Mouse (Mus musculus): ENCODE measurements around the gene Galnt3. TPM values are rescaled to one million over a fixed set of nuclear protein-coding genes. Genes with fewer than 3 reads are reported as not detected.

The Galnt3 gene
- total RNA-seq, 2 experiments from 2014 or later = 4.3 to 7.8 TPM

- no peak for DNase-seq (ENCODE audit: extremely low spot score in 1 of 2, low spot score in 1 of 2)
These were observed 7.1 kb downstream of the Galnt3 start for GRCm38 (mm10) chr2:66117686-66118085.

DNA sequence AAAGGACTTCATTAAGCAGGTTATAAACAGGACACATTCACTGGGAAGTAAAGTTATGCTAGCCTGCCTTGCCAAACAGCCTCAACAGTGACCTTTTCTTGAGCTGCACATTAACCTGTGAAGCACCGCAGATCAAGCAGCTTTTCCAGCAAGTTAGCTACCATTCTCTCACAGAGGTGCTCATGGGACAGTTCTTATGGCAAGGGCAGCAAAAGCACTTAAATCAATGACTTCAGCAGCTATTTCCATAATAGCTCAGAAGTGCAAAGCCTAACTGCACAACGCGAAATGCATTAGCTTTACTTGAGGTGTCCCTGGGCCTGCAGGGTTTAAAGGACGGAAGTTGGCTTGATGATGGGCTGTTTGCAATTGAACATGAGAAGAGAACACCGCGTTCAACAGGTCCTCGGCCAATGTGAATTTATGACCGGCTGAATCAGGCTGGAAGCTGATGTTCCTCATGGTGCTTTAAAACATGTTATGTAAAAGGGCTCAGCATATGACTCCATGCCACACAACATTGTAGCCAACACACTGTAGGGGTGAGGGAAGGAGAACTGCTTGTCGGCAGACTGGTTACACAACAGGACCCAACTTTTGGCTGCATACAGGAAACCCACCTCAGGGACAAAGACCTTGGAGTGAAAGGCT is 16.8 kb downstream of the Galnt3 start:
- no peak for DNase-seq (ENCODE audit: extremely low spot score in 1 of 2, low spot score in 1 of 2)

DNA sequence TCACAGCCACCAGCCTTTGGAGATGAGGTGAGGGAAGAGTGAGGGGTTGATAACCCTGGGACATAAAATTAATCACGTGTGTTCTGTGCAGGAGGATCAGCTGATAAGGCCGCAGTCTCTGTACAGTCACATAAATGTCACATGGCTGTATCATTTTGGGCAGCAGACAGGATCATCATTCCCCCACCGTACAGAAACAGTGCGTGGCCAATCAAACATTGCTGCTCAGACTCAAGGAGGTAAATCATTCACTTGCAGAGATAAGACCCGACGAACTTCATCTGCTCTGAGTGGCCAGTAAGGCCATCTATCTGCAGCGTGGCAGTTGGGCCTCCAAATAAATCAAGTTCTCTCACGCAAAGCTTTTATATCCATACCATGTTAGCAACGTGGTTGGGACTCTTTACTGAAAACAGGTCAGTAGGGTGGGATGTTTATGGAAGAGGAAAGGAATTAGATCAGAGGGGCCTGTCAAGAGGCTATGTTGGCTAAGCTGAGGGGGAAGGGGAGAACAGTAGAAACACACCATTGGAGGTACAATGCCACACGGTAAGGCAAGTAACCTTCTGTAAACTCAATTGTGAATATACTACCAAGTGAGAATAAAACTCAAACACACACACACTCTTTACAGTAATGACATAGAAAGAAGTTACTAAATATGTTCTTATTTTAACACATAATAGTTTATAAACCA is 20.9 kb downstream of the Galnt3 start:
- no peak for DNase-seq (ENCODE audit: extremely low spot score in 1 of 2, low spot score in 1 of 2)

DNA sequence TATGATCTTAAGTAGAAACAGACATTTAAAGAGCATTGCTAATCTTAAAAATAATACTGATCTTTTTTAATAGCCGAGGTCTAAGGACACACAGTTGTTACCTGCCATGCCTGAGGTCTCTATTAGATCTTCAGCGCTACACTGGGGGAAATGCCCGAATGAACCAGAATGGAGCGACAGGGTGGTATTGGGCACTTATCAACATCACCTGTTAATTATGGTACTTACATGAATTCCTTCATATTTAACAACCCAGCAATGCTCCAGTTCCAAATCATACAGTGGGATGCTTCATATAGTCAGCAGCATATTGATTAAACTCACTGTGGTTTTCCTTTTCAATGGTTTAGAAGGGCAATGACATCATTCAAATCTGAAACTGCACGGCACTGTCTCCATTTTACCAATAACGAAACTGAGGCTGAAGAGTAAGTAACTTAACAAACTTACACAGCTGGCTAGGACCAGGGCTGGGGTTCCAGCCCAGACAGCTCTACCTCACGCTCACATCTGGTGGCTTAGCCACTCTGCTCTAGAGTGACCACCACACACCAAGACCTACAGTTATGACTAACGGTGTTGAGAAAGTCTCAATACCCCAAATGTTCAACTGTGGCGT is 23.0 kb downstream of the Galnt3 start:
- no peak for DNase-seq (ENCODE audit: extremely low spot score in 1 of 2, low spot score in 1 of 2)

DNA sequence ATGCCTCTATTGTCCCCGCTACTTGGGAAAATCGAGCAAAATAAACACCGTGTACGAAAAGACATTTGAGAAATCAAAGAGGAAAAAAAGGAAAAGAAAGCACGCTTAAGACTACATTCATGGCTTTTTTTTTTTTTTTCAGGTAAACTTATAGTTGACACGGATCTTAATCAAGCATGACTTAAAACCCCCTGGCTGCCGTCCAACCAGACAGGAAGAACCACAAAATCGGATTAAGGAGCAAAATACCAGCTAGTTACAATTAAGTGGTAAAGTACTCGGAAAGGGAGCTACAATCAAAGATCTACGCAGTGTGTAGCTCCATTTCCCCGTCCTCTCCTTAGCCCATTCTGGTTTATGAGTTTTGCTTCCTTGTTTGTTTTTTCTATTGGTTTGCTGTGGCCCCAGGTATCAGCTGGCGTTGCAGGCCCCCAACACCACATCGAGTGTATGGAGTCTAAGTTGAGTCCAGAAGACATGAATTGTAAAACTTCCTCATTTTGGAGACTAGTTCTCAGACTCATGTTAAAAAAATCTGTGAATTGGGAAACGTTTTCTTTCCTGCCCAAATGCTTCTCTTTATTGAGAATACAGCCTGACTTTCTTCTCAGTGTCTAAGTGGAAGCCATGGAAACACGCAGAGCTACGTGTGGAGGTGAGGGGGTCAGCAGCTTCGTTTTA is 24.0 kb downstream of the Galnt3 start:
- no peak for DNase-seq (ENCODE audit: extremely low spot score in 1 of 2, low spot score in 1 of 2)

DNA sequence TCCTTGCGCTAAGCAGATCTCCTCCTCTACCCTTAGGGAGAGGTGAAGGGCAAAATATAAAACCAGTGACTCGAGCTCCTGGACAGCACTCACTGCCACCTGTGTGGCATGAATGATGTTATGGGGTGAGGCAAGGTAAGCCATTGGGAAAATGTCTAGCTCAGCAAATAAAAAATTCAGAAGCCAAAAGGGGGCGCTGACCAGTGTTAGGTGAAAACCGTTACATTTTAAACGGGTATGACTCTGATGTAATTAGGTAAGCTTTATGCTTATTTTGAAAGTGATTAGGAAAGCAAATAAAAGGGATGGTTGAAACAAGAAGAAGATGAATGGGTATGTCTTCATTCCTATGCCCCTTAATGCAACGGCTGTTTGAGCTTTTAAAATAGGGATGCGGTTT is 24.6 kb downstream of the Galnt3 start:
- no peak for DNase-seq (ENCODE audit: extremely low spot score in 1 of 2, low spot score in 1 of 2)

- DNase-seq (ENCODE audit: extremely low spot score in 1 of 2, low spot score in 1 of 2) = no peak
These were observed 30.1 kb downstream of the Galnt3 start for GRCm38 (mm10) chr2:66094622-66095181.

DNA sequence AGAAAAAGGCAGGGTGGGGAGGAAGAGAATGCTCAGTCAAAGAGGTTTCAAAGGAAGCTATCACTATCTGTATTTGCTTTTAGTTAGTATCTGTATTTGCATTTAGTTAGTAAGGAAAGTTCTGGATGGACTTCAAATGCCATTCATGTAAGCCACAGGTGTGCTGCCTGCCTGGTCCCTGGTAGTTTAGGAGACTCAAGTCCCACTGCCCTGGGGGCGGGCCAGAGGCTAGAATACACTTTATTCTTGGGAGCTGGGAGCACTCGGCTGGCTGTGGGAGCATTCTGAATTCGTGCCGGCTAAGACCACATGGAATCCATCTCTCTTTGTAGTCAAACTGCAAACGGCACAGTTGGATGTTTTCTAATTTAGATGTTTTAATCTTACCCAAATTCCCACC is 33.5 kb downstream of the Galnt3 start:
- no peak for DNase-seq (ENCODE audit: extremely low spot score in 1 of 2, low spot score in 1 of 2)

GRCm38 (mm10) chr2:66081876-66082275 is 42.9 kb downstream of the Galnt3 start:
- no peak for DNase-seq (ENCODE audit: extremely low spot score in 1 of 2, low spot score in 1 of 2)

DNA sequence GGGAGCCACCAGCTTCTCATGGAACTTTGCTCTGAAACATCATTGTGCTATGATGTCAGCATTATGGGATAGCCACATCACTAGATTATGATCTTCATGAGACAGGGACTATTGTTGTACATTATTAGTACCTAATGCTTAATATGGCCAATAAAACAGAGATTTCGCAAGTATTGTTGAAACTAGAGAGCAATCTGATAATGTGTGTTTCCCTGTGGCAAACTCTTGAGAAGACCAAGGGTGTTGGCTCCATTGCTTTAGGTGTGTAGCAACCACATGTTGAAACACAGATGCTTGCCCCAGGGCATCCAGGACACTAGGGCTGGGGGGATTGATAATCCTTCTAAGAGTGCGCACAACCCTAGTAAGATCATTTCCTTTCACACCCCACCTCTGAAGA is 44.1 kb downstream of the Galnt3 start:
- no peak for DNase-seq (ENCODE audit: extremely low spot score in 1 of 2, low spot score in 1 of 2)

- no peak for DNase-seq (ENCODE audit: extremely low spot score in 1 of 2, low spot score in 1 of 2)
These were observed 55.3 kb downstream of the Galnt3 start for GRCm38 (mm10) chr2:66069454-66069853.

DNA sequence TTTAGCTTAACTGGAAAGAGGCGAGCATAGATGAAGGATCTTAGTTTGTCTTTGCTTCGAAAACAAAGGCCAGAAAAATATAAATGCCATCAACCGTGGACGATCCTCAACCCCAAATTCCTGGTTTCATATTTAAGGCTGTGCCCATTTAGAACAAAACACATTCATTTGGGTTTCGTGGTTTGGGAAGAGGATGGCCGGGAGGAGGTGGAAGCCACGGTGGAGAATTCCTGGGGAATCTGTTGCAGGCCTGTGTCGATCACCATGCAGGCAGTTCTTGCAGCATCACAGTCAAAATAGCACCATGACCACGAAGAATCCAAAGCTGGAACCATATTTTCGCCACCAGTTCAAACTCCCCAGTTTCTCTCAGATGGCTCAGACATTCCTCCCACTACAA is 61.5 kb downstream of the Galnt3 start:
- no peak for DNase-seq (ENCODE audit: extremely low spot score in 1 of 2, low spot score in 1 of 2)

- no peak for DNase-seq (ENCODE audit: extremely low spot score in 1 of 2, low spot score in 1 of 2)
These were observed 80.2 kb downstream of the Galnt3 start for GRCm38 (mm10) chr2:66044405-66045089.

- DNase-seq (ENCODE audit: extremely low spot score in 1 of 2, low spot score in 1 of 2) = no peak
These were observed 81.1 kb downstream of the Galnt3 start for GRCm38 (mm10) chr2:66043441-66044404.

DNA sequence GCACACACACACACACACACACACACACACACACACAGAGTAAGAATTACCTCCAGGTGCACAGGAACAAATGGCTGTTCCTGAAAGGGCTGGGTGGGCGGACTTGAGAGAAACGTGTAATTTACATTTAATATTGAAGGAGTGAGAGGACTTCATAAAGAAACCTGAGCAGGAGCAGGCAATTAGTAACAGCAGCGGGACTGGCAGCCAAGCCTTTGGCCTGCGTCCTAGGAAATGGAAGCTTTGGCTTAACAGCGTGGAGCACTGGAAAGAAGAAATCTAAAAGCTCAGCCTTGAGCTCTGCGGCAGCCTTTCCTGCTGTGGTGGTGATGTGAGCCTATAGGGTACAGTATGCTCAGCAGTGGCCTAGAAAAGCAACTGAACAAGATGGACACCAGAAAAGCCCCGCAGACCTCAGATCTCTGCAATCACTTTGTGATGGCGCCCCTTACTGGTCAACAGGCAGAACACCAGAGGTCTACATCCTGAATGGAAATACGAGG is 82.8 kb downstream of the Galnt3 start:
- peak; percentile 53 to 56 for DNase-seq (ENCODE audit: extremely low spot score in 1 of 2, low spot score in 1 of 2)

DNA sequence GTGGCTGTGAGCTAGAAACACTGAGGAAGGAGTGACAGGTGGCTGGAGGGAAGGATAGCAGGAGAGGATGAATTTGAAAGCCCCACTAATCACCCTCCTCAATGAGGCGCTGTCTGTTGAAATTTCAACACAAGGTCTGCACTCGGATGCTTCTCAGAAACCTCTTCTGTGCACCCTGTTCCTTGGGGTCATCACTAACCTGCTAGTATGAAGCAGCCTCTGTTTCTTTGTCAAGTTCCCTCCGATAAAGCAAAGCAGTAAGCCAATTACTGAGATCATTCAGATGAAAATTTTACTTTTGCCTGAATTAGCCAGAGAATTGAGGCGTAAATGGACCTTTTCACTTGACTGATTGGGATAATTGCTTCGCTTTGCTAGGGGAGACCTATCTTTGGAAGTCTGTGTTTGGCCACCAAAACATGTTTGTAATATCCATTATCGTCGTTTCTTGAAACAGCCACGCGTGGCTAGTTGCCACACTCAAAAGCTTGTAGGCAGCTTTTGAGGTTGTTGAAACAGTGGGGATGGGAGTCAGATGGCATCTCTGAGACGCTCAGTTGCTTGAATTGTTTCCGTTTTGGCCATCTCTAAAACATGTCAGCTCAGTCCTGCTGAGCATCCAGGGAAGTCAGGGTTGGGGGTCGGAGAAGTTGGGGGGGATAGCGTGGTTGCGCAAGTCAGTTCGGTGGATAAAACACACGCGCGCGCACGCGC is 83.4 kb downstream of the Galnt3 start:
- no peak for DNase-seq (ENCODE audit: extremely low spot score in 1 of 2, low spot score in 1 of 2)

GRCm38 (mm10) chr2:66040611-66041010 is 84.2 kb downstream of the Galnt3 start:
- no peak for DNase-seq (ENCODE audit: extremely low spot score in 1 of 2, low spot score in 1 of 2)

DNA sequence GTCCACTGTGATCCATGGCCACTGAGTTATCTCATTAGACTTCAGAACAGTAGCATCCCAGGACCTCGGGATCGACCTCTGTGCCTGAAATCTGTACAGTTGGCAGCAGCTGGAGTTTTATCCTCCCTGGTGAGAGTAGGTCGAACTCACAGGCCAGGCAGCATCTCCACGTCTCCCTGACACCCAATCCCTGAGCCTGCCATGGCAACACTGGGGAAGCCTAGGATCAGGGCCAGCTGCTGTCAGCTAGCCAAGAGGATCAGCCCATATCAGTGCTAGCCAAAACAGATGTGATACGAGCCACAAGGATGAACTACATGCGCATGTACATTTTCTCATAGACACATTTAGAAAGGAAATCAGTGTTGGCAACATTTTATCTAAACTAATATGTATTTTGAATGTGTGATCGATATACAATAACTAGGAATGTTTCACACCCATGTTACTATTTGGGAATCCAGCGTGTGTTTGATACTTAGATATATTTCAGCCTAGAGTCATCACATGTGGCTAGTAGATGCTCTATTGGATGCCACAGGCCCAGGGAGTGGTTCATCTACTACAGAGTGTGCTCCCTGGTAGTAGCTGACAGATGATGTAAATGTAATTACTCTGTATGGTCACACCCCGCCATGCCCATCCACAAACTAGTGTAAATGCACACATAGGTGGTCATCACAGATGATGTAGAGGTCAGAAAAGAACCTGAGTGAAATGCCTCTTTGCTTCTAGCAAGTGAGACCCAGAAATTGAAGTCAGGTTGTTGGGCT is 89.7 kb downstream of the Galnt3 start:
- DNase-seq (ENCODE audit: extremely low spot score in 1 of 2, low spot score in 1 of 2) = peak in 1 of 2 experiments; percentile 48
